ENCODE assay signal across 8 mouse cellular contexts in the genomic region with DNA sequence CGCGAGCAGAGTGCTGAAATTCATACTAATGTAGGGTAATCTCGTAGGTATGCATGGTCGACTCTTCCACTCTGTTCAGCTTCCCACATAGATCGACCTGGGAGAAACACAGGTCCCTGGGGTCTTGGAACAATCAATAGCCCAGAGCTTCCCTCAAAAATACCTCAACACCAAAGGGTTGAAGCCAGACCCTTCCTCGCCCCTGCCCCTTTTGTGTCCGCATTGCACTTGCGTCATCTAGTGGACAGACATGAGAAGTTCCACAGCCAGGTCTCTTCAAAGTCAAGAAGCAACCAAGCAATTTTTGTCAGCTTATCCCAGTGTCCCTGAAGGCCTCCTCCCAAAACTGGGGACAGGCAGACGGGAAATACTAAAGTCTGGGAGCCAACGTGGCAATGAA.
DNase-seq lines count a peak whose midpoint lies in the region; ATAC-seq and TF ChIP-seq lines count a peak whose summit lies in the region.

No protein-coding gene starts in this region.

- TF ChIP-seq CTCF in brain, embryonic 14.5 days (IDR thresholded peaks at IDR 0.05; ENCODE audit: borderline replicate concordance, extremely low read depth, insufficient read depth, insufficient read length): peak; percentile 90

- intact Hi-C loops in left cerebral cortex, postnatal 10 days (cut with DNase I): loop anchor here (2.0 kb wide), 1 partner anchor 303 kb away; no protein-coding TSS in a partner anchor

- no peaks in the 10 kb centered on the region for H3K27me3 ChIP-seq in midbrain, embryonic 12.5 days

- H3K27ac ChIP-seq in midbrain, embryonic 12.5 days (replicated peaks): no peak overlapping the region

- H3K4me3 ChIP-seq in midbrain, embryonic 12.5 days: no peak overlapping the region

- H3K36me3 ChIP-seq in midbrain, embryonic 12.5 days: no peaks in the 10 kb centered on the region

- peak; percentile 13 to 14 for DNase-seq in left cerebral cortex, adult 18-20 months (ENCODE audit: low spot score in 2 of 2)
- DNase-seq in left cerebral cortex, postnatal 10 days (ENCODE audit: extremely low spot score in 1 of 2, low spot score in 2 of 2): no peak
- DNase-seq in brain, embryonic 14.5 days (ENCODE audit: low read depth): peak; percentile 63
- no peak for DNase-seq in thymus, postnatal 0 days (ENCODE audit: low spot score)
- DNase-seq in gastrocnemius, adult 8-10 months (ENCODE audit: low spot score in 2 of 2): no peak
- no peak for DNase-seq in ovary, postnatal 10 days (ENCODE audit: low spot score)

- H3K9ac ChIP-seq in midbrain, embryonic 12.5 days (replicated peaks): no peak overlapping the region

- 22% methylated on average over 10 of the region's 10 CpGs for WGBS in midbrain, embryonic 12.5 days

- peak; percentile 31 for ATAC-seq in granulocyte monocyte progenitor cell, adult 5-6 weeks (replicated peaks; ENCODE audit: poor library complexity, severe bottlenecking)
- peak; percentile 35; the same call in 1 of the 2 replicates for ATAC-seq in midbrain, embryonic 12.5 days (ENCODE audit: low FRiP score, low read depth)

- TF ChIP-seq POLR2A in brain, embryonic 14.5 days (IDR thresholded peaks at IDR 0.05; ENCODE audit: borderline replicate concordance, extremely low read depth, insufficient read depth, insufficient read length, poor library complexity, severe bottlenecking): no peak

- H3K9me3 ChIP-seq in midbrain, embryonic 12.5 days: no peaks in the 10 kb centered on the region

- H3K4me2 ChIP-seq in midbrain, embryonic 12.5 days (replicated peaks): no peak overlapping the region

- H3K4me1 ChIP-seq in midbrain, embryonic 12.5 days: no peaks in the 10 kb centered on the region

Comparison
In these comparisons a context has a peak if more than half of its experiments do, and no peak if none do; other contexts are left out.
1. DNase-seq: peak in left cerebral cortex, adult 18-20 months (2 of 2) and brain, embryonic 14.5 days (single experiment); none in left cerebral cortex, postnatal 10 days (0 of 2), thymus, postnatal 0 days (single experiment), gastrocnemius, adult 8-10 months (0 of 2) and ovary, postnatal 10 days (single experiment).